Mouse (Mus musculus) c-Kit-positive CD71-positive TER-119-negative erythroid progenitor cells, embryonic 14.5 days (primary cell): ENCODE results near the gene Zfp654.
A peak's percentile ranks its signal among the peaks of the same experiment; 100 is the strongest.

Experiments
- DNase-seq: peaks from one replicate; pipeline ENCODE4 v3.0.0-alpha.2; 2013; ENCODE audit warnings: low read depth

The Zfp654 gene

DNA sequence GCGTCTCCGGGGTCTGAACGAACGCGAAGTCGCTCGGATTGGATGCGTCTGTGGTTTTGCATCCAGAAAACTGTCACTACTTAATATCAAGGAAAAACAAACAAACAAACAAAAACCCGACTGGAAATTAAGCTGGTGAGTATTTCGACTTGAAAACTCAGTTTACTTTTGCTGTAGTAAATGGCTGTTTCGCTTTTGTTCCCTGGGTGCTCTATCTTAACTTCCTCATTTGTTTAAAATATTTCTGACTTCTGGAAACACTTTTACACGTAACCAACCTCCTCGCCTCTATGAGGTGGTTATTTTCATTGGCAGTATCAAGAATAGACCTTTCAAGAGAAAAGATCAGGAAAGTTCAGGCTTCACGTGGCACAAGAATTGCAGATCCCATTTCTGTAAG is 1.4 kb upstream of the Zfp654 start:
- DNase-seq = no peak

GRCm38 (mm10) chr16:64852441-64852871 is 1.0 kb upstream of the Zfp654 start:
- no peak for DNase-seq

DNA sequence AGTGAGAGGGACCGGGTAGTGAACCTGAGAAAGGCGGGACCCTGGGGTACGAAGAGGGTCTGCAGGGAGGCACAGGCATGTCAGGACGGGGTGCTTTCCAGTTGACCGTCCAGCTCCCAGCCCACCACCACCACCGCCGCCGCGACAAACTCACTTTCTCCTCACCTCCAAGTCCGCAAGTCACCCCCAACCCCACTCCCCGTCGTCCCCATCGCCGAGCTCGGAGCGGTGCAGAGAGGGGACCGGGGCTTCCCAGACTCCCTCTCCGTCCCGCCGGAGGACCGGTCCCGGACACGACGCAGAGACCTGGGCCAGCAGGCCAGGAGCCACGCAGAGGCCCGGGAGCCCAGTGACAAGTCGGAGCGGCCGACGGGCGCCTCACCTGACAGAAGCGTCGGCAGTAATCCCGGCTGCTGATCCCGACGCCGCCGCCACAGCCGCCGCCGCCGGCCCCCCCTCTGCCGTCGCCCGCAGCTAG is 328 bp downstream of the Zfp654 start:
- DNase-seq = no peak

- no peak for DNase-seq
Measured at GRCm38 (mm10) chr16:64850287-64851084, 966 bp downstream of the Zfp654 start.

DNA sequence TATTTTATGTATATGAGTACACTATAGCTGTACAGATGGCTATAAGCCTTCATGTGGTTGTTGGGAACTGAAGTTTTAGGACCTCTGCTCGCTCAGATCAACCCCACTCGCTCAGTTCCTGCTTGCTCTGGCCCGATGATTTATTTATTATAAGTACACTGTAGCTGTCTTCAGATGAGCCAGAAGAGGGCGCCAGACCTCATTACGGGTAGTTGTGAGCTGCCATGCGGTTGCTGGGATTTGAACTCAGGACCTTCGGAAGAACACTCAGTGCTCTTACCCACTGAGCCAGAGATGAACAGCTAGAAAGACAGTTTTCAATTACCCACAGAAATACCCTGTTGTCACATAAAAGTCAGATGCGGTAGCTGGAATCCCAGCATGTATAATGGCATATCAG is 5.5 kb downstream of the Zfp654 start:
- no peak for DNase-seq

DNA sequence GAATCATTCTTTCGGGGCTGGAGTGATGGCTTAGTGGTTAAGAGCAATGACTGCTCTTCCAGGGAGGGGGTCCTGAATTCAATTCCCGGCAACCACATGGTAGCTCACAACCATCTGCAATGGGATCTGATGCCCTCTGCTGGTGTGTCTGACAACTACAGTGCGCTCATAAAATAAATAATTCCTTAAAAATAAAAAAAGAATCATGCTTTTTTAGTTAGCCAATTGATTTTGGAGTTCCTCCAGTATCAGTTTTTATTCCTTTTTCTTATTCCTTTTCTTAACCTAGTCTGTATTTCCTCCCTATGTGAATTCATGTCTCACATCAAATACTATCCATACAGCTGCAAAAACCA is 9.1 kb downstream of the Zfp654 start:
- DNase-seq = no peak

- DNase-seq = peak; percentile 67
Measured at GRCm38 (mm10) chr16:64841481-64842373, 9.7 kb downstream of the Zfp654 start.

- DNase-seq = no peak
Measured at GRCm38 (mm10) chr16:64836709-64837108, 14.7 kb downstream of the Zfp654 start.

GRCm38 (mm10) chr16:64835996-64836545 is 15.4 kb downstream of the Zfp654 start:
- DNase-seq = no peak

- DNase-seq = no peak
Measured at GRCm38 (mm10) chr16:64830291-64830690, 21.2 kb downstream of the Zfp654 start.

- no peak for DNase-seq
Measured at GRCm38 (mm10) chr16:64824474-64824873, 27.0 kb downstream of the Zfp654 start.

DNA sequence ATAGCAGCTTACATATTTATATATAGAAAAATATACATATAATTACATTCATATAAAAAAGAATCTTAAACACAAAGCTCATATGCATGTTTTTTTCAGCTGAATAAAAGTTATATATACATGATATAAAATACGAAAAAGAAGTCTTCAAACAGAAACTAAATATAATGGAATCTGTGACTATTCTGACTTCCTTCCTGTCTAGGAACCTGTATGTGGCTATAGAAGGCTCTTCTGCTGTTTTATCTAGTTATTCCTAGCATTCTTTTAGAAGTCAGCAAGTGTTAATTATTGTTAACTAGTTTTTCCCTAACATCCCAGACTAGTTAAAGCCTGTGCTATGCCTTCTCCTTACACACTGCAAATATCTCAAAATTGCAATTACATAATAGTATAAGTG is 27.6 kb downstream of the Zfp654 start:
- DNase-seq = no peak

GRCm38 (mm10) chr16:64817094-64817765 is 34.2 kb downstream of the Zfp654 start:
- no peak for DNase-seq

DNA sequence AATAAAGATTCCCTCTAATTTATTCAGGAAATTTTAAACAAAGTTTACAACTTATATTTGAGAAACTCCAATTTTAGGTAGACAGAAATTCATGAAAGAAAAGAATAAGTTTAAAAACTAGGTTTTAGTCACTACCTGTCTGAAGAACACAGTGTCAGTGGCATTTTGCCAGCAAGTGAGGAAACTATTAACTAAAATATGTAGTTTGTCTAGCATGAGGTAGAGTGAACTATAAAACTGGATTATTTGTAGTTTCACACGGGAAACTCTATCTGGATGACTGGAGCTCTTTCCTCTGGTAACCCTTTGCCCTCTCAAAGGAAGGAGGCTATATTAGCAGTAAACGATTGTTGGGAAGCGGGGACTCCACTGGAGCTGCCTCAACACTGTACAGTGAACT is 48.4 kb downstream of the Zfp654 start:
- no peak for DNase-seq

- no peak for DNase-seq
Measured at GRCm38 (mm10) chr16:64801638-64802037, 49.8 kb downstream of the Zfp654 start.

- no peak for DNase-seq
Measured at GRCm38 (mm10) chr16:64800393-64800792, 51.1 kb downstream of the Zfp654 start.

GRCm38 (mm10) chr16:64794802-64795201 is 56.6 kb downstream of the Zfp654 start:
- no peak for DNase-seq

DNA sequence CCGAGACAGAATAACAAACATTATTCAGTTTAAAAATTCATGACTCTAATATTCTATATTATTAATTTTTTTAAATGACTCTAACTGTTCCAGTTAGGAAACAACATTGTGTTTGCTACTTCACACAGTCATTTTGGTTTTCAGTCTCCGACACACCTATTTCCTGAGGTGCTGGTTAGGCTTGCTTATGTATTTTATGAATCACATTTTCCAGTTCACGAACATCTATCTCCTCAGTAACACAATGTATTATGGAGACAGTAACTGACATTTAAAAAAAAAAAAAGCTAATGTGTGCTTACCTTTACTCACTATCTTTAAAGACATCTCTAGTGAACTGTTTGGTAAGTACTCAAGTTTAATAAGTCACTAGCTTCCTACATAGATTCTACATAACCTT is 61.7 kb downstream of the Zfp654 start:
- no peak for DNase-seq

GRCm38 (mm10) chr16:64775516-64775915 is 75.9 kb downstream of the Zfp654 start:
- no peak for DNase-seq

GRCm38 (mm10) chr16:64771431-64771818 is 80.0 kb downstream of the Zfp654 start:
- DNase-seq = no peak

- DNase-seq = peak; percentile 78
Measured at GRCm38 (mm10) chr16:64770521-64771430, 80.7 kb downstream of the Zfp654 start, which contains the start of gene 4930453N24Rik. 4930453N24Rik (minus strand) TSS chr16:64771161.
